Mouse (Mus musculus) gastrocnemius, postnatal 4 days (tissue): ENCODE results near the gene Bcar3. TPM values are rescaled to one million over a fixed set of nuclear protein-coding genes. Genes with fewer than 3 reads are reported as not detected.

Experiments
- DNase-seq, 2 experiments: peaks; one replicate each; pipeline ENCODE4 v3.0.0; 2021 to 2022; ENCODE audit warnings: low spot score in 2 of 2, mixed read lengths in 2 of 2
- total RNA-seq, 2 experiments: library from RNA; stranded (reverse); gene quantifications; 2 replicates each; pipeline ENCODE4 v1.2.3; 2021

Bcar3 gene
- total RNA-seq, 2 experiments from 2014 or later: 23.9 to 29.4 TPM

DNA sequence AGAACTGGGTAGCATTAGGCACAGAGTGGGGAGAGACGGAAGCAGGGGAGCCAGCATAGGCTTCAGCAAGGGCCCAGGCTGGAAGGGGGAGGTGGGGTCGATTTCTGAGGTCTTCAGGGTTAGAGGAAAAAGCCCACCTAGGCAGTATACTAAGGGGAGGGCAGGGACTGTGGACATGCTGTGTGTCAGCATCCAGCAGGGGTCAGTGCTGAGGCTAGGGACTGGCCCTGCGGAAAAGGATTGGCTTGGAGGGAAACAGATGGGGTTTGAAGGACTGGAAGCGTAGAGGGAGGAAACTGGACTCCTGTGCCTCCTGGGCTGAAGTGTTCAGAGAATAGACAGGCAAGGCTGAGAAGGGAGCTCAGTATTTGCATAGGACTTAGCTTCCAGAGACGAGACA, 215.1 kb downstream of the Bcar3 start:
- DNase-seq: peak; percentile 57 to 74

- DNase-seq: no peak
These were observed 215.8 kb downstream of the Bcar3 start for GRCm38 (mm10) chr3:122509534-122510239.

- DNase-seq: no peak
These were observed 216.4 kb downstream of the Bcar3 start for GRCm38 (mm10) chr3:122510240-122510750.

DNA sequence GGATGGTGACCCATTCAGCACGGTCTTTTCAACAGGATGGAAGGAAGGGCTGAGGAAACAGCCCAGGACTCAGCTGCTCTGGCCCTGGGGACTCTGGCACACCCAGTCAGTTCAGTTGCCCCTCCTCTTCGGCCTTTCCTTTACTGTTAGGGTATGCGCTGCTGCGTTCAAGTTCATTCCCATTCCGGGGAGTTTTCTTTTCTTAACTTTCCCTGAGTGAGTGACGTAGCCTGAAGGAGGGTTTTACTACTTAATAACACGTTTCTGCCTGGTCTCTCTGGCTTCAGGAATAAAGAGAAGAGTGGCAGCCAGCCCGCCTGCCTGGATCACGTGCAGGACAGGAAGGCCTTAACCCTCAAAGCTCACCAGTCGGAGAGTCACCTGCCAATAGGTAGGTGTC, 217.0 kb downstream of the Bcar3 start:
- DNase-seq: no peak

DNA sequence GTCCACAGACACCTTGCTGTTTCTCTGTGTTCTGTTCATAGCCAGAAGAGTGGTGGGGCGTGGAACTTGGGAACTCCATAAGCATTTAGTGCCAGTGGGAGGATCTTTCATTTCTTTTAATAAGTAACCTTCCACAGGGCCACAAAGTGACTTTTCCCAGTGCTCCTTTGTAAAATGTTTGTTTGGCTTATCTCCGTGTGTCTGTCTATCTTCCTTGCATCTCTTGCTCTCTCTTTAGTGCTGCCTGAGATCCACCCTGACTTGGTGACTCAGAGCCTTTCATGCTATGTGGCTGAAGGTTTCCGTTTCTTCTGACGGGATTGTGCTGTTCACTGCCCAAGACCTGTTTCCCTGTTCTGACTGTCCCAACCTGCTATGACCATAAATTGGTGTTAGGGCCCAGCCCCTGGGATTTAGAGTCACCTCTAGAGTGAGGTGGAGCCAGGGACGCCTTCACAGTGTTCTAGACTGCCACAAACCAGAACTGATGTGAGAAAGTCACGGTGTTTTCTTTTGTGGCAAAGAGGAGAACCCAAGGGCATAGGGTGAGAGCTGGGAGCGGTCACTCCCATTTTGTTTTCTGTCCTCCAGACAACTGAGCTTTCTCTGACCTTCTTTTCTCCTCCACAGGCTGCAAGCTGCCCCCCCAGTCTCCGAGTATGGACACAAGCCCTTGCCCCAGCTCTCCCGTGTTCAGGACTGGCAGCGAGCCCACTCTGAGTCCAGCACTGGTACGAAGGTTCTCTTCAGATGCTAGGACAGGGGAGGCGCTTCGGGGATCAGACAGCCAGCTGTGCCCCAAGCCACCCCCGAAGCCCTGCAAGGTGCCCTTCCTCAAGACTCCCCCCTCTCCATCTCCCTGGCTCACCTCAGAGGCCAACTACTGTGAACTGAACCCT, 218.0 kb downstream of the Bcar3 start:
- DNase-seq: no peak

GRCm38 (mm10) chr3:122512725-122513375, 218.9 kb downstream of the Bcar3 start:
- no peak for DNase-seq

DNA sequence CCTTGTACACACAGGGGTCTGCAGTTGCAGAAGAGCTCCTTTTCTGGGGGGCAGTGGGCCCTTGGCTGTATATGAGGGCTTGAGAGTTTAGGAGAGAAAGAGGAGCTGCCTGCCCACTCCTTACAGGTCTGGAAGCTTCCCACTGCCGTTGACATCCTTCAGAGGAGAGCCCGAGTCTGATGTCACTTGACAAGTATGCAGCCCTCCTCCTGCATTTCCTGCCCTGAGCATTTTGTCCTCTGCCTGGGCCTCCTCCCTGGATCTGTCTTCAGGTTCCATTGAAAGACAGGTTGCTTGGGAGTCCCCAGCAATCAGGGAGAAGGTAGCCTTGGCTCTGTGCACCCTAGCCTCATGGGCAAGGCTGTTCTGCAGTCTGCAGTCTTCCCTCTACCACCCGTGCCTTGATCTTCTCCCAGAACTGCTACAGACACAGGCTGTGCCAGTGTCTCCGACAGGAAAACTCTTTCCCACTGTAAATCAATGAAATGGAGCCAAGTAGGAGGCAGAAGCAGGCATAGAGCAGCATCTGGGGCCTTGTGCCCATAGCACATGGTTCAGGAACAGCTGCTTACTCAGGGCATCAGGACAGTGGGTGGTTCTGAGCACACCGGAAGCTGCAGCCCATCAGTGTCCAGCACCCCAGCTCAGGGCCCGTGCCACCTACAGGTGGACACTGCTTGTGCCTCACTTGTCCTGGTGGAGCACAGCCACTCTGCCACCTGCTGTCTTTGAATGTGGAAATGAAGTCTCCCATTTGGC, 221.8 kb downstream of the Bcar3 start:
- no peak for DNase-seq

GRCm38 (mm10) chr3:122516327-122516695, 222.4 kb downstream of the Bcar3 start:
- DNase-seq: no peak

GRCm38 (mm10) chr3:122517726-122518125, 223.8 kb downstream of the Bcar3 start:
- DNase-seq: no peak

GRCm38 (mm10) chr3:122518231-122518736, 224.3 kb downstream of the Bcar3 start:
- no peak for DNase-seq

- no peak for DNase-seq
These were observed 225.1 kb downstream of the Bcar3 start for GRCm38 (mm10) chr3:122519082-122519481.

GRCm38 (mm10) chr3:122520365-122520764, 226.4 kb downstream of the Bcar3 start:
- DNase-seq: no peak

- DNase-seq: no peak
These were observed 226.9 kb downstream of the Bcar3 start for GRCm38 (mm10) chr3:122520875-122521274.

DNA sequence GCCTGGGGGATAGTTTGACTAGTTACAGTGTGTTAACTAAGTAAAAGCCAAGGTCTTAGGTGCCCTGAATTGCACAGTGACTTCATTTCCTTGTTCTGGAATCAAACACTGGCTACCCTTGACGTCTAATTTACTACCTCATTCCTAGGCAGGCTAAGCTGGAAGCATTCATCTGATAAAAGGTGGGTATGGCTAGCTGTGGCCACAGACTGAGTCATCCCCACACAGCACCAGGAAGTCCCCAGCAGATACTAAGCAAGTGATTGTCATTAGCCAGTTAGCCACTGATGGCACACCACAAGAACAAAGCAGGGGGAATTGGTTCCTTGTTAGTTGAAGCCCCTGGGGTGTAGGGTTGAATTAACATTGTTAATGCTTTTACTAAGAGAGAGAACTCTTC, 227.4 kb downstream of the Bcar3 start:
- no peak for DNase-seq

DNA sequence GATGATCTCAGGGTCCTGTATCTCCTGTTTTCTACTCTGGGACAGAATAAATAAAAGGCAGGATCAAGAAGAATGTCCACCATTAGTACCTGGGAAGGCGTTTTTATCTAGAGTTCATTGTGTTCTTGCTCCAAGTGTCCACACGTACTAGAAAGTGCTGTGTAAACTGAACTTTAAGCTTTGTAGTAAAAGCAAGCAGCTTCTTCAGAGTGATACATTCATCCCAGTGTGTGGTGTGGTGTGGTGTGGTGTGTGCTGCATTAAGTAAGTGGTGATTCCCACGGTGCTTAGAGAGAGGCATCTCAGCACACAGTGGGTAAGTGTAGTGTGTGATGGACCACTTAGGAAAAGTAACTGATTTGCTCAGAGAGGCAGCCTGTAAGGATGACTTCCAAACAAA, 234.5 kb downstream of the Bcar3 start:
- no peak for DNase-seq

DNA sequence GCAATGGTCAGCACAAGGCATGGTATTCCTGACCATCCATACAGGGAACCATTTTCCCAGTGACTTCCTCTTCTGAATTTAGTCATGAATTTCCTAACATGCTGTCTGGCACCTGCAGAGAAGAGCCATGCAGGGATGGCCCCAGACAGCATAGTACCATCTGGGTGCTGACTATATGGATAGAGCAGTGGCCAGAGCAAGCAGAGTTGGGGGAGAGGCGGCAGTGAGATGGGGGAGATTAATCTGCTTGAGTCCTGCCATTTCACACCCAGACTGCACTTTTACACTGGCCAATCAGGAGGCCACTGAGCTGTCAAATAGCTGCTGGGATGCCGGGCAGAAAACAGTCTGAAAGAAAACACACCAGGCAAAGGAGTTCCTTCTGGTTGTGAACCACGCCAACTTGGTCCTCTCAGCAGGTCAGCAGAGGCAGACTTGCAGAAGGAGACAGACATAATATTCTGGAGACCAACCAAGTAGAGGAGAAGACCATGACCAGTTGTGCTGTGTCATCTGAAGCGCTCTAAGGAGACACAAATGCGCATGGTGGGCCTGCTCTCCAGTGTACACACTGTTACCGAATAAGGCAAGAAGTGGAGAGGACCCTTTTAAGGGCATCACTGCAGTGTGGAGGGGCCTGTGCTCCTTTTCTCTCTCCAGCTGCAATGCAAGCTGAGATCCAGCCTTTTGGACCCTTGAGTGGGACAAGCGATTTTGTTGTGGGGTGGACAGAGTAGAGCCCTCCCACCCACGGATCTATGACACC, 242.2 kb downstream of the Bcar3 start:
- DNase-seq: no peak

GRCm38 (mm10) chr3:122538851-122539250, 244.9 kb downstream of the Bcar3 start:
- DNase-seq: no peak

GRCm38 (mm10) chr3:122539961-122540690, 246.2 kb downstream of the Bcar3 start:
- DNase-seq: no peak

DNA sequence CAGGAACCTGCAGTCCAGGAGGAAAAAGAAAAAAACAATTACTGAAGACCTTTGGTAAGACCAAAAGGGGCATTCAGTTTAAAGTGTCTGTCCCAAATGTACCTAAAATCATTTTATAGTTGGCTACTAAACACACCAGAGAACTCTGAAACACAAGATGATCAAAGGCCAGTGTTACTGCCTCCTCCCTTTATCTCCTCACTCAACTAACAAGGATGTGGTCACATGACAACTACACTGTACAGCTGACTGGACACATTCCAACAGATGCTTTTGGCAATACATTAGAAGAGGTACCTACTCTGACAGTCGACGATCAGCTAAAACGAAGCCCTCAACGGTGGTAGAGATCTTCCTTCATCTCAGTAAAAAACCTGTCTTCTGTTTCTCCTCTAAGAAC, 247.0 kb downstream of the Bcar3 start:
- DNase-seq: no peak
